Mouse (Mus musculus) thymus, postnatal 36 days (tissue): Measurements from ENCODE around the gene Arntl.
"Not testable (repeated sequence)": the region's sequence is repeated elsewhere in the genome, so short reads cannot be mapped to it uniquely, and the experiment has no call there.

ENCODE experiments used
- DNase-seq, 2 experiments: peaks; one replicate each; pipeline ENCODE4 v3.0.0; 2022; ENCODE audit warnings: mixed read lengths in 2 of 2

Gene Arntl

DNA sequence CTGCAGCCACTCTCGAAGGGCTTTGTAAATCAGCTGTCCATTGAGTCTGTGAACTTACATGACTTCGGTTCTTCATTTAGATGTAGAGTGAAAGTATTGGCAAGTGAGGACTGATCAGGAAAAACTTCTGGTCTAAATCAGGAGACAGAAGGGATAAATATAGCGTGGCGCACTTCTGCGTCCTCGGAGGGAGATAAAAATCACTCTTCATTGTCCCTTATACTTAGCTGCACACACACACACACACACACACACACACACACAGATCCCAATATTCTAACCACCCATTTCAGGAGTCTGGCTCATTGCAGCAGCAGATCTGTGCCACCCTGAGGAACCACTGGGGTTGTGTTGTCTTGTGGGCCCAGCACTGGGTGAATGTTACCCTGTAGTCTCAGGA lies 44.3 kb downstream of the Arntl start:
- no peak for DNase-seq

- DNase-seq, result no peak
Measured at GRCm38 (mm10) chr7:113253777-113254405, 46.6 kb downstream of the Arntl start.

GRCm38 (mm10) chr7:113256046-113256445 lies 48.8 kb downstream of the Arntl start:
- DNase-seq, result peak; percentile 43 to 47

DNA sequence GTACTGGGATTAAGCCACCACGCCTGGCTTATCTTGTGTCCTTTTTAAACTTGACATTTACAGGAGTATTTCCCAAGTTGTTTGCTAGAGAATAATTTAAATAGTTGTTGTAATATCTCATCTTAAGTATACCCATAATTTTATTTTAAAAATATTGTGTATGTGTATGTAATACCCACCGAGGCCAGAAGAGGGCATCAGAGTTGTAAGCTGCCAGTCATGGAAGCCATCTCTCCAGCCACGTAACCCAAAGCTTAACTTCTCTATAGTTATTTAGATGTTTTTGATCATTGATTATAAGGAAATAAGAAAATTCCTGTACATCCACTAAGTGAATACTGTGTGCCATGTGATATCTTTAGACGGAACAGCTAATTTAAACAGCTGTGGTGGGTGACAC lies 51.2 kb downstream of the Arntl start:
- no peak for DNase-seq

DNA sequence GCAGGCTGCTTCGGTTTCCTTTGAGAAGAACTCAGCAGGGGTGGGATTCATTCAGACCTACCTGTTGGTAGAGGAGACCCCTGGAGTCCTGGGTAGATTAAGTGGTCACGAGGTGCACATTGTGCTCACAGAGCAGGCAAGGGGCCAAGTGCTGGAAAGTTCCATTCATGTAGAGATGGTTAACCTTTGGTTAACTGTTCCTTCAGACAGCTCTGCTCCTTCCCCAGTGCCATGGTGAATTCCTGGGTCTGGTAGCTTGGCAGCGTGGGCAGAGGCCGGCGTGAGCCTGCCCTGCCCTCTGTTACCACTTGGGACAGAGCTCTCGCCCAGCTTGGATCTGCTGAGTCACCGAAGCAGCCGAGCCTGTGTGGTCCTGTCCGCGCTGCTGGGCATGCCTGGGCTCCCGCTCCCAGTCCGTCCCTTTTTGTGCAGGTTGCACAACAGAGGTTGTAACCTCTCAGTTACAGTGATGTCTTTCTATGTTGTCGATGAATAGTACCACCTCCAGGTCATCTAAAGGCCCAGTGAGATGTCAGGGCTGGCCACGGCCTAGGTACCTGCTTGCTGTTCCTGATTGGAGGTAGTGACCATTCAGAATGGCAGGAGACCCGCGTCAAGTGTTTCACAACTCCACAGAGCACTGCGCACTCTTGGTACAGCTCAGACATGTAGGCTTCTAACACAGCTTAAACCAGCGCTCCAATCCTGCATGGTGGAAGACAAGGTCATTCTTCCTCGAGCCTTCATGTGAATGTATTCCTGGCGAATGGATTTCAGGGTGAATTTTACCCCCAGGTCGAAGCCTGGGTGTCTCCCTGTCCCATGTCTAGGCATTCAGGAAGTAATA lies 53.3 kb downstream of the Arntl start:
- no peak for DNase-seq

GRCm38 (mm10) chr7:113261690-113262089 lies 54.4 kb downstream of the Arntl start:
- no peak for DNase-seq

DNA sequence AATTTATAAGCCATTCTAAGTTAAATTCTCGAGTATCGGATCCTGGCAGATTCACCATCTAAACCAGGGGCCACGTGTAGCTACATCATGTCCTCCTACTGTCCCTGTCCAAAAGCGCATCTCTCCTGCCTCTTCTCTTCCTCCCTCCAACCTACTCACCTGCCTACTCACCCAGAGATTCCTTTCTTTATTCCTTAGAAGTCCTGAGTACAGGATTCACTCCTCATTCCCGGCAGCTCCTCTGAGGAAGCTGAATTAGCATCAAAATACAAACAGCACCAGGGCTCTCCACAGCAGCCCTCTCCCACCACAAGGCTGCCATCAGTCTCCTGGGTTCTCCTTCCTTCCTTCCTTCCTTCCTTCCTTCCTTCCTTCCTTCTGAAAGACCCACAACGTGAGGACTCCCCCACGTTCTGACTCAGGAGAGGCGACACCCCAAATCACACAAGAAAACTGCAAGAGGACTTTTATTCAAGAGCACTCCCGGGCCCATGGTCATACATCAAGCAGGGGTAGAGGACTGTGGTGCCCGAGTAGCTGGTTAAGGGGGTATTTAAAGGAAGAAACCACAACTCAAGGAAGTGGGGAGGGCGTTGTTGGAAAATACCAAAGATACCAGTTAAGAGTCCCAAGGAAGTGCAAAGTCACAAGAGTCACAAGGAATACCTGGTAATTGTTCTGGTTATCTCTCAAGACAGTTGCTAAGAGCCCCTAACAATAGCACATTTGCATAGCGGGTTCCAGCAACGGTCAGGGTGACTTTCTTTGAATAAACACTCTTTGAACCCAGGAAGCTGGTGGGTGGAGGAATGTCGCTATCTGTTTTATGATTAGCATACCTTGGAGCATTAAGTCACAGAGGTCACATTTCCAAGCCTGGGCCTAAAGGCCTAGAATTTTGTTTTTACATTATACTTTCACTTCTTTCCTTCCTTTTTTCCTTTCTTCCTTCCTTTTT lies 55.5 kb downstream of the Arntl start:
- DNase-seq, result not testable (repeated sequence)

GRCm38 (mm10) chr7:113263990-113264389 lies 56.7 kb downstream of the Arntl start:
- DNase-seq, result no peak

- DNase-seq, result peak; percentile 64 to 65
Measured at GRCm38 (mm10) chr7:113268287-113268686, 61.0 kb downstream of the Arntl start.

GRCm38 (mm10) chr7:113269081-113269480 lies 61.8 kb downstream of the Arntl start:
- no peak for DNase-seq

GRCm38 (mm10) chr7:113269921-113270320 lies 62.7 kb downstream of the Arntl start:
- DNase-seq, result peak in 1 of 2 experiments; percentile 48

- DNase-seq, result no peak
Measured at GRCm38 (mm10) chr7:113270551-113270950, 63.3 kb downstream of the Arntl start.

DNA sequence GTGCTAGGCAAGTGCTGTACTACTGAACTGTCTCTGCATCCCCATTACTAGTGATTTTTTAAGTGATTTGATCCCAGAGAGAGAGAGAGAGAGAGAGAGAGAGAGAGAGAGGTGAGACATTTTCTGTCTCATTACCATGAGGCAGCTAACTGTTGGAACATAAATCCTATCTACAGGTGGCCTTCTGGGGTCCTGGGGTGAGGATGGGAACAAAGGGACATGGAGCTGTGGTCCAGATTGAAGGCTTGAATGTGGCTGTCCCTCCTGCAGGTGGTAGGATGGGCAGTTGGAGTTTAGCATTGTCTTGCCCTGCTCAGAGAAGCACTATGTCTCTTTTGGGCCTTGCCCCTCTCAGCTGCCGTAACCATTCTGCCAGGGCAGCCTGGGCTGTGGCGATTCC lies 63.7 kb downstream of the Arntl start:
- no peak for DNase-seq

DNA sequence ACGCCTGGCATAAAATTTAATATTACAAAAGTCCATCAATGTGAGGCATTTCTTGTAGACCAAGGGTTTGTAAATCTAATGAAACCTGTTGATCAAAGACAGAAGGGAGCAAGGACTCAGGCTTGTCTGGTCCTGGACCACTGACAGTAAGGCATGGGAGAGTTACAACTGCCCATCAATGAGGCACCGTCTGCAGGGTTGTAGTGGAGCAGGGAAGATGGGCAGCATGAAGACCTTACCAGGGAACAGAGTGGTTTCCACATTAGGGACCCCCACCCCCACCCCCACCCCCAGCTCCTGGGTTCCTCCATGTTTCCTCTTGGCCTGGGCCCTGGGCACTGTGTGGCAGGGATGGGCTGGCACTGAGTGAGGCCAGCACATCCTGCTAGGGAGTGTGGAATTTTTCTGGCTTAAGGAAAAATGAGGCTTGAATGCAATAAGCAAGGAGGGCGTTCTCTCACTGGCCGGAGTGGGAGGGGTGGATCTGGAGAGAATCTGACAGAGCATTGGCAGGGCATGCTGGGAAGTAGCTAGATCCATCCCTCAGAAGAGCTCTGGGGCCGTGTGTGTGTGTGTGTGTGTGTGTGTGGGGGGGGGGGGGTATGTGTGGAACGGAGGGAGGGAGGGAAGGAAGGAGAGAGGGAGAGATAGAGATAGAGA lies 65.2 kb downstream of the Arntl start:
- DNase-seq, result no peak

DNA sequence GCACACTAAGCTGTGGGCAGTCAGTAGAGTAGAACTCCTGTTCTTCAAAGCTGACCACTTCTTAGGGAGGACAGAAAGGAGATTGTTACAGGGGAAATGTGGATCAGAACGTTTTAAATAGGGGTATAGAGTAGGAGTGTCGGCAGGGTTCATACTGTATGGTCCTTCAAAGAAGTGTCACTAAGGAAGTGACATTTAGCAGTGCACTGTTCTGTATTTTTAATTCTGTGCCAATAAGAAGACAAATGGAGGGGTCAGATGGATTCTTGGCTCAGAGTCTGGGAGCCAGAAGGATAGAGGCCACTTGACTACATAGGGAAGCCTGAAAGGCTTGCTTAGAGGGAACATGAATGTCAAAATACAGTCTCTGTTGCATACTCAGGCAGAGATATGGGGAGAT lies 70.0 kb downstream of the Arntl start:
- DNase-seq, result no peak

DNA sequence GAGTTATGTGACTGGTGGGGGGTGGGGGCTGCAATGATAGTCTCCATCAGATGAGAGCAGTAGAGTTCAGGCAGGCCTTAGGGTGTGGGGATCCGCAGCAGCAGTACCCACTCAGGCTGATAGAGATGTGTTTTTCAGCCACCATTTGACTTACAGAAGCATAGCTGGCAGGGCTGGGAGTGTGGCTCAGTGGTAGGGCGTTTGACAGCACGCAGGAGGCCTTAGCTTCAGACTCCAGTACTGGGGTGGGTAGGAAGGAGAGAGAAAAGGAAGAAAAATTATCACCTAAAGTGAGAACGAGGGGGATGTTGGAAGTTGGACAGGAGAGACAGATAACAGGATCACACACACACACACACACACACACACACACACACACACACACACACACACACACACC lies 71.2 kb downstream of the Arntl start:
- no peak for DNase-seq

- no peak for DNase-seq
Measured at GRCm38 (mm10) chr7:113279246-113279645, 72.0 kb downstream of the Arntl start.

GRCm38 (mm10) chr7:113285405-113285804 lies 78.1 kb downstream of the Arntl start:
- DNase-seq, result no peak

GRCm38 (mm10) chr7:113289211-113289610 lies 81.9 kb downstream of the Arntl start:
- DNase-seq, result no peak

DNA sequence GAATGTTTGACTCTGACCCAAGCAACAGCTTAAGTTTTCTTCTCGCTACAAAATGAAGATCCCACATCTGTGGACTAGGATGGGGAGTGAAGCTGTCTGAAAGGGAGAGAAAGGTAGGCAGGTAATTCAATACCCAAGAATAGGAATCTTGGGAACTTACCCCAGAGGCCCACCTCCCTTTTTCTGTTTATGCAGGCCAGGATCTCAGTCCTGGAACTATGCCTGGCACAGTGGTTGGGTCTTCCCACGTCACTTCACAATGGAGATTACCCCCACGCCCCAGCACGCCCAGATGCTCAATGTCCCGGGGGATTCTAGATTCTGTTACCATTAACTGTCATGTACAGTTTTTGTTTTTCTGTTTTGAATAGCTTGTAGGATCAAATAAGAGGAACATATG lies 84.5 kb downstream of the Arntl start:
- DNase-seq, result no peak

DNA sequence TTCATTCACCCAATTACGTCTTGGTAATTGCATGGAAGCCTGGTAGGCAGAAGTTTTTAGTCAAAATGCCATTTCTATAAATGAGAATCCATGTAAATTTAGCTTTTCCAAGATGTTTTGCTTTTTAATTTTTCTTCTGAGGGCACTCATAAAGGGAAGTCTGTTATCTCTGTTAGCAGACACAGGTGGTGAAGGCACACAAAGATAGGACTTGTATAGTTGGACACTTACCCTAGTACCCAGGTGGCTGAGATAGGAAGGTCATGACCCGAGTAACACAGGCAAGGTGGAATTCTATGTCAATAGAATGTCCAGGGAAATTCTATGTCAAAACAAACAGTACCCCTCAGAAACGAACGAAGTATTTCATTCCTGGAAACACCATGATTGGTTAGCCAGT lies 84.9 kb downstream of the Arntl start:
- no peak for DNase-seq

DNA sequence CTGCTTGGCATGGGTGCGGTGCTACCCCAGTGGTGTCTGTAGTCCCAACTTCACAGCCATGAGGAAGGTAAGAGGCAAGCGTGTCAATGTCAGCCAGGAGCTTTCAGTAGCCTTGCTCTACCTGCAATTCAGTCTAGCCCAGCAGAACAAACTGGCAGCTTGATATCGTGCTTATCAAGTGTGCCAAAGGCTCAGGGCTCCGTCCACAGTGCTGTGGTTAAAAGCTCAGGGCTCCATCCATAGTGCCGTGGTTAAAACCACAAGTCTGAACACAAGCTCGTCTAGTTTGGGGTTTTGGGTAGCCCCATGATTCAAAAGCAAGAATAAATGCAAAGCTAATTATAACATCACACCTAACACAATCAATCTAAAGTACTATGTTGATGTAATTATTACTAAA lies 87.3 kb downstream of the Arntl start:
- no peak for DNase-seq
